1 mouse cellular context compared by ENCODE assay signal in the genomic region with DNA sequence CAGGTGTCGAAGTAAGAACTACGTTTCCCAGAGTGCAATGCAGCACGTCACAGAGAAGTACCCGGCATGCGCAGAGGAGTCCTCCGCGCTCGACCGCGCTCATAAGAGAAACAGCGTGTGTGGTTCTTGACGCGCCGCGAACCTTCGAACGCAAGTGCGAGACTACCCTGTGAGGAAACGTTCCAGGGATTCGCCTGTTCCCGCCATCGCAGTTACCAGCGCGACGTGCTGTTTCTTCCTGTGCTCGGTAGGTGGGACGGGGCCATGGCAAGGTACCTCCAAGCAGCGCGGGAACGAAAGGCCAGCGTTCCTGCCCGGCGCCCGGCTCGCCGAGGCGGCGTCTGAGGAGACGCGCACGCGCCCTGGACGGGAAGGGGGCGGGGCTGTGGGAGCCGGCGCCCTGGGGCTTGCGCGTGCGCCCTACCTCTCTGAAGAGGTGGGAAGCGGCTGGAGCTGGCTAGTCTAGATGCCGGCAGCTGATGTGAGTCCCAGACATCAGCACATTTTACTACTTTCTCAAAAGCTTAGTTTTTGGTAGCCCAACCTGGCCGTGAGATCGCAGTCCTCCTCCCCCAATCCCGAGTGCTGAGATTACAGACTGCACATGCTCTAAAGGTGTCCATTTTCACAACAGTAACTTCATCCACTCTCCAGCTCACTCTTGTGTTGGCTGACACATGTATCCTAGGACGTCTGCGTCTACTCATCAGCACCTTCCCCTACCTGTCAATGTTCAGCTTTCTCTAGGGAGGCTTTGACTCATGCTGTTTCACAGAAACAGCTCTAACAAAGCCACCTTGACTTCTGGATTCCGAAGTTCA.
TF ChIP-seq lines count a peak whose summit lies in the region.

A gene (plus strand): TSS at position 79 of the 821 bp plus-strand sequence.

TF ChIP-seq in MEL, 35 proteins besides CTCF, POLR2A, EP300 and RAD21 (continued from another document):
- TF ChIP-seq MAX (IDR thresholded peaks at IDR 0.05; ENCODE audit: low read length) (peak; percentile 92), RCOR1 (IDR thresholded peaks at IDR 0.05; ENCODE audit: low read depth, low read length) (no peak), UBTF (IDR thresholded peaks at IDR 0.05; ENCODE audit: borderline replicate concordance, insufficient read depth, low read depth, low read length) (no peak), CHD1 (IDR thresholded peaks at IDR 0.05; ENCODE audit: low read depth, low read length) (peak; percentile 39; the same call in 1 of the 2 replicates), USF2 (IDR thresholded peaks at IDR 0.05; ENCODE audit: borderline replicate concordance in 1 of 2, insufficient read depth in 1 of 2, low read depth in 1 of 2, low read length in 2 of 2) (no peak), MYC (IDR thresholded peaks at IDR 0.05; ENCODE audit: low read depth, low read length) (peak; percentile 95)
